Mouse (Mus musculus): Measurements from ENCODE around the gene Clpp.

DNA sequence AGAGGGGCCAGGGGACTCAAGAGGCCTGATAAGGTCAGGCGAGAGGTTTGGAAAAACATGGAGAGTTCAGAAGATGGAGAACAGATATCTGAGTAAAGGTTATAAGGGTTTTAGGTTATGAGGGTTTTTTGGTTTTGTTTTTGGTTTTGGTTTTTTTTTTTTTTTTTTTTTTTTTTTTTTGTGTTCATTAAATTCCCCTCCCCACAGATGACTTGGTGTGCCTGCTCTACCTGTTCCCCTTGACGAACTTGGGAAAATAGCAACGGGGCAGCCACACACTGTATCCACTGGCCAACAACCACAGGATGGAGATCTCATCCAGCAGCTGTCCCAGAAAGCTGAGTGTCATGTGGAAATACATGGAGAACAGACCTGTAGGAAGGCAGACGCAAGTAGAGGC, 31.4 kb upstream of the Clpp start:
- TF ChIP-seq POLR2A (IDR thresholded peaks at IDR 0.05; ENCODE audit: borderline replicate concordance, extremely low read depth, low read depth, low read length): no peak
- no peak for TF ChIP-seq CTCF (IDR thresholded peaks at IDR 0.05; ENCODE audit: insufficient read depth, low read length)

All from lung, adult 2 months (tissue).